Mouse (Mus musculus): ENCODE data around the gene Large2. TPM values are rescaled to one million over a fixed set of nuclear protein-coding genes. Genes with fewer than 3 reads are reported as not detected.

The Large2 gene
- 5.8 and 6.6 TPM in 2 replicates for polyA plus RNA-seq (2014; fragmentation: Nextera tagmentation; extraction: Ambion mirVana)

- Histone ChIP-seq H3K4me3 (ENCODE audit: low read depth, low read length) (peak within 1 kb of the TSS; percentile 67), H3K27me3 (ENCODE audit: control insufficient read depth, insufficient read depth, low read length) (peaks cover 10% of the 10 kb centered on the region; the same call in 1 of the 2 replicates), H3K27ac (replicated peaks; ENCODE audit: low read depth, low read length) (peak within 1 kb of the TSS; percentile 65), H3K9ac (replicated peaks; ENCODE audit: low read length) (peak within 1 kb of the TSS; percentile 25), H3K4me1 (ENCODE audit: control insufficient read depth, insufficient read depth, low read length) (peaks cover 11% of the 10 kb centered on the region), H3K4me2 (ENCODE audit: low read depth, low read length) (peak within 1 kb of the TSS; percentile 84), H3K9me3 (replicated peaks; ENCODE audit: control insufficient read depth, low read length) (no peaks in the 10 kb centered on the region), H3K36me3 (replicated peaks; ENCODE audit: control insufficient read depth, insufficient read depth, low read depth, low read length) (no peaks in the 10 kb centered on the region; the same call in 1 of the 2 replicates)
- ATAC-seq (replicated peaks; ENCODE audit: insufficient number of reproducible peaks, low FRiP score, low TSS enrichment, low read depth) (no peak), DNase-seq (ENCODE audit: low spot score) (peak; percentile 69)
- WGBS: 2% methylated on average over 16 of the region's 16 CpGs
These were observed at the start of gene Large2, which contains the start of gene Pex16 for GRCm38 (mm10) chr2:92374514-92374913. TSS of gene Large2 (minus strand) at chr2:92374869. TSS of gene Pex16 (plus strand) at chr2:92374676.

- Histone ChIP-seq H3K27me3 (ENCODE audit: control insufficient read depth, insufficient read depth, low read length) (no peaks in the 10 kb centered on the region), H3K4me1 (ENCODE audit: control insufficient read depth, insufficient read depth, low read length) (no peaks in the 10 kb centered on the region), H3K4me3 (ENCODE audit: low read depth, low read length) (no peak overlapping the region), H3K36me3 (replicated peaks; ENCODE audit: control insufficient read depth, insufficient read depth, low read depth, low read length) (no peaks in the 10 kb centered on the region; the same call in 1 of the 2 replicates), H3K9ac (replicated peaks; ENCODE audit: low read length) (no peak overlapping the region), H3K9me3 (replicated peaks; ENCODE audit: control insufficient read depth, low read length) (no peaks in the 10 kb centered on the region), H3K27ac (replicated peaks; ENCODE audit: low read depth, low read length) (no peak overlapping the region), H3K4me2 (ENCODE audit: low read depth, low read length) (no peak overlapping the region)
- ATAC-seq (replicated peaks; ENCODE audit: insufficient number of reproducible peaks, low FRiP score, low TSS enrichment, low read depth) (no peak), DNase-seq (ENCODE audit: low spot score) (no peak)
- WGBS: 87% methylated on average over 9 of the region's 9 CpGs
These were observed 49.2 kb upstream of the Large2 start for GRCm38 (mm10) chr2:92423702-92424461.

DNA sequence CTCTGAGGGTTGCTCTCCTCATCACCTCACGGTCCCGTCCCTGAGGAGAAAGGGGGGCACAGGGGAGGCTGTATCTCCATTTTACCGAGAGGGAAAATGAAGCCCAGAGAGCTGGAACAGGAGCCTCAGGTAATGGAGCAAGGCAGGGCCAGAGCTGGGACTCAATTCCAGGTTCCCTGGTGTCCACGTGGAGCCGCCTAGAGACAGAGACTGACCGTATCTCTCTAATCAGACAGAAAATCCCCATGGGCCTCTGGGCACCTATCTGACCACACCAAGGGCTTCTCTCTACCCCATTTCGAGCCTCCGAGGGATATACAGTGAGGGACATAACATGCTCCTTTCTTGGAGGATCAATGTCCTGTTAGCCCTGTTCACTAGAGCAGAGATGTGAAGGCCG lies 48.5 kb upstream of the Large2 start:
- DNase-seq (ENCODE audit: low spot score) (no peak), ATAC-seq (replicated peaks; ENCODE audit: insufficient number of reproducible peaks, low FRiP score, low TSS enrichment, low read depth) (no peak)
- no peak overlapping the region for H3K4me3 ChIP-seq (ENCODE audit: low read depth, low read length)
- no peak overlapping the region for H3K27ac ChIP-seq (replicated peaks; ENCODE audit: low read depth, low read length)
- 92% methylated on average over 9 of the region's 9 CpGs for WGBS
- H3K9me3 ChIP-seq (replicated peaks; ENCODE audit: control insufficient read depth, low read length): no peaks in the 10 kb centered on the region
- no peaks in the 10 kb centered on the region for H3K27me3 ChIP-seq (ENCODE audit: control insufficient read depth, insufficient read depth, low read length)
- H3K36me3 ChIP-seq (replicated peaks; ENCODE audit: control insufficient read depth, insufficient read depth, low read depth, low read length): no peaks in the 10 kb centered on the region; the same call in 1 of the 2 replicates
- H3K9ac ChIP-seq (replicated peaks; ENCODE audit: low read length): no peak overlapping the region
- H3K4me1 ChIP-seq (ENCODE audit: control insufficient read depth, insufficient read depth, low read length): no peaks in the 10 kb centered on the region
- H3K4me2 ChIP-seq (ENCODE audit: low read depth, low read length): no peak overlapping the region

DNA sequence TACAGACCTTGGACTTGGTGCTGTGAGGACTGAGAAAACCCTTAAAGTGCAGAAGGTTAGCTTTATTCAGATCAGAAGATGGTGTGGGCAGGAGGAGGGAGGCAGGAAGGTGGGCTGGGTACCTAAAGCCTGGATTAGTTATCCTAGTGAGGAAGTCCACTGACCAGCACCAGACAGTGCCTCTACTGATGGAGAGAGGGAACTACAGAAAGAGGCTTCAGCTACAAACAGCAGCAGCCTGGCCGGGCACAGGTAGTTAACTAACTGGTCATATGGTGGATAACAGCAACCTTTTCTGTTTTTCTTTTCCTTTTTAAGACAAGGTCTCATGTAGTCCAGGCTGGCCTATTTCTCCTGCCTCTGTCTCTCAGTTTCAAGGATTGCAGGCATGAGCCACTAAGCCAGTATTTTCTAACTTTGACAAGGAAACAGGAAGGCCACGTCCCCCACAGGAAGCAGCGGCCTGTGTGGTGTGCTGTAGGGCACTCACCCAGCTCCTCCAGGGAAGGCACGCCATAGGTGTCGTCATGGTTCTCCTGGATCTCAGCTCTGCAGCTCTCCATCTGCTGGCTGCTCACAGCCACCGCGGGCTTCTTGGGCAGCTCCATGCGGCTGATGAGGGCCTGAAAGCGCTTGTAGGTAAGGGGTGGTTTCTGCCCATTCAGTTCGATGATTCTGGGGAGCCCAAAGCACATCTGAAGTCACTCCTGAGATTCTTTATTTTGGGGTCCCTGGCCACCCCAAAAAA lies 47.9 kb upstream of the Large2 start:
- Histone ChIP-seq H3K36me3 (replicated peaks; ENCODE audit: control insufficient read depth, insufficient read depth, low read depth, low read length) (no peaks in the 10 kb centered on the region; the same call in 1 of the 2 replicates), H3K27me3 (ENCODE audit: control insufficient read depth, insufficient read depth, low read length) (no peaks in the 10 kb centered on the region), H3K4me1 (ENCODE audit: control insufficient read depth, insufficient read depth, low read length) (no peaks in the 10 kb centered on the region), H3K9me3 (replicated peaks; ENCODE audit: control insufficient read depth, low read length) (no peaks in the 10 kb centered on the region), H3K9ac (replicated peaks; ENCODE audit: low read length) (no peak overlapping the region), H3K4me3 (ENCODE audit: low read depth, low read length) (no peak overlapping the region), H3K4me2 (ENCODE audit: low read depth, low read length) (no peak overlapping the region), H3K27ac (replicated peaks; ENCODE audit: low read depth, low read length) (no peak overlapping the region)
- ATAC-seq (replicated peaks; ENCODE audit: insufficient number of reproducible peaks, low FRiP score, low TSS enrichment, low read depth) (no peak), DNase-seq (ENCODE audit: low spot score) (peak; percentile 32)
- WGBS: 73% methylated on average over 10 of the region's 10 CpGs

DNA sequence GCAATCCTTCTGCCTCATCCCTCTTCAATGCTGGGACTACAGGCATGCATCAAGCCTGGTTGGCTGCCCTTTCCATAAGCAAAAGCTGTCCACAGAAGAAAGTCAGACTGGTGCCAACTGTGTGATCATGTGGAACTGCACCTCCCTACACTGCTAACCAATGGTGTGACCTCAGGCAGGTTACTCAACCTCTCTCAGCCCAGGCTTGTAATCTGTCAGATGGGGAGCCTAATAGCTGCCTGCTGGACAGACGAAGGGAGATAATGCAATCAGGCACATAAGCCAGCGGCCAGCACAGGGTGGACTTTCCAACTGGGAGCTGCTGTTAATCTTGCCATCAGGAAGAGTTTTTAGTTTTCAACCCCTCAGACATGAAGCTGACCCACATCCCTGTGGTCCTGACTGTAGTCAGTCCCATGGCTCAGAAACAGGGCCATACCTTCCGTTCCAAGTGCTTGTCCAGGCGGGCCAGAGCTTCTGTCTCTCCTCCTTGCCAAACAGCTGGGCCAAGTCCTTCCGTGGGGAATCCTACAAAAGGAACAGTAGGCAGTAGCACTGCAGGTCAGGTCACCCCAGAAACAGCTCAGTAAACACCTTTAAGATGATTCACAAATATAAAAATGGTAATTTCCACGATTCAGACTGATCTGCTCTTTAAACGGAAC lies 47.2 kb upstream of the Large2 start:
- Histone ChIP-seq H3K27me3 (ENCODE audit: control insufficient read depth, insufficient read depth, low read length) (no peaks in the 10 kb centered on the region), H3K36me3 (replicated peaks; ENCODE audit: control insufficient read depth, insufficient read depth, low read depth, low read length) (no peaks in the 10 kb centered on the region; the same call in 1 of the 2 replicates), H3K27ac (replicated peaks; ENCODE audit: low read depth, low read length) (no peak overlapping the region), H3K4me3 (ENCODE audit: low read depth, low read length) (no peak overlapping the region), H3K4me2 (ENCODE audit: low read depth, low read length) (no peak overlapping the region), H3K9ac (replicated peaks; ENCODE audit: low read length) (no peak overlapping the region), H3K9me3 (replicated peaks; ENCODE audit: control insufficient read depth, low read length) (no peaks in the 10 kb centered on the region), H3K4me1 (ENCODE audit: control insufficient read depth, insufficient read depth, low read length) (no peaks in the 10 kb centered on the region)
- WGBS: 92% methylated on average over 7 of the region's 7 CpGs
- no peak for DNase-seq (ENCODE audit: low spot score)
- ATAC-seq (replicated peaks; ENCODE audit: insufficient number of reproducible peaks, low FRiP score, low TSS enrichment, low read depth): no peak

- Histone ChIP-seq H3K27ac (replicated peaks; ENCODE audit: low read depth, low read length) (no peak overlapping the region), H3K4me3 (ENCODE audit: low read depth, low read length) (no peak overlapping the region), H3K27me3 (ENCODE audit: control insufficient read depth, insufficient read depth, low read length) (no peaks in the 10 kb centered on the region), H3K9ac (replicated peaks; ENCODE audit: low read length) (no peak overlapping the region), H3K4me1 (ENCODE audit: control insufficient read depth, insufficient read depth, low read length) (no peaks in the 10 kb centered on the region), H3K36me3 (replicated peaks; ENCODE audit: control insufficient read depth, insufficient read depth, low read depth, low read length) (peaks cover 10% of the 10 kb centered on the region), H3K9me3 (replicated peaks; ENCODE audit: control insufficient read depth, low read length) (no peaks in the 10 kb centered on the region), H3K4me2 (ENCODE audit: low read depth, low read length) (no peak overlapping the region)
- no peak for DNase-seq (ENCODE audit: low spot score)
- 94% methylated on average over 10 of the region's 10 CpGs for WGBS
- no peak for ATAC-seq (replicated peaks; ENCODE audit: insufficient number of reproducible peaks, low FRiP score, low TSS enrichment, low read depth)
These were observed 37.0 kb upstream of the Large2 start for GRCm38 (mm10) chr2:92411705-92412104.

DNA sequence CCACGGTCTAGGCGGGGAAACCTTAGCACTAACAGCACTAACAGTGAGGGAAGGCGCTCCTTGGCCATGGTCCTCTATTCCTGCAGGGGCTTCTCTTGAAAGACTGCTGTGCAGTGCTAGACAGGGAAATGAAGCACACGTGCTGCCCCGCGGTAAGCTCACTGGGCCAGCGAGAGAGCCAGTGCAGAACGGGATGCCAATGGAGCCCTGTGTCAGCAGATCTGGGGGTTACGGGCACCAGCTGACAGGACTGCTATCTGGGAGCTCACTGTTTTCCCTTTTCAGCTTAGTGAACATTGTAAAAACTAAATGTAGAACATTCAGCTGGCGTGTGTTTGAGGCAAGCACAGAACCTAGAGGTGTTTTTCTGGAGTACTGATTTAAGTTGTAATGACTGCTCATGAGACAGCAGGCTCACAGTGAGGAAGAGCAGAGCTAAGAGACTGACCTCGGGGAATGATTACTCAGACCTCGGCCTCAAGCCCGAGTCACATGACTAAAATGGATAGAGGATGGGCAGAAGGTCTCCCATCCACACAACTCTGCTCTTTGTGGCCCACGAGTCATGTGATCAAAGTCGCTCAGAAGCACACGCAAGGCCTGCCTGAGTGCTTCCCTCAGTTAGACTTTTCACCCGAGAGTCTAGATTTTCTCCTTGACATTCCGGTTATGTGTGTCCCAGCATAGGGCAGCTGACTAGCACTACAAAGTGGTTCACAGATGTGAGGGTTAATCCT lies 33.8 kb upstream of the Large2 start:
- no peak for DNase-seq (ENCODE audit: low spot score)
- no peak overlapping the region for H3K4me2 ChIP-seq (ENCODE audit: low read depth, low read length)
- no peak for ATAC-seq (replicated peaks; ENCODE audit: insufficient number of reproducible peaks, low FRiP score, low TSS enrichment, low read depth)
- no peaks in the 10 kb centered on the region for H3K27me3 ChIP-seq (ENCODE audit: control insufficient read depth, insufficient read depth, low read length)
- H3K9me3 ChIP-seq (replicated peaks; ENCODE audit: control insufficient read depth, low read length): no peaks in the 10 kb centered on the region
- no peak overlapping the region for H3K4me3 ChIP-seq (ENCODE audit: low read depth, low read length)
- H3K36me3 ChIP-seq (replicated peaks; ENCODE audit: control insufficient read depth, insufficient read depth, low read depth, low read length): peaks cover 9% of the 10 kb centered on the region
- 89% methylated on average over 18 of the region's 18 CpGs for WGBS
- H3K27ac ChIP-seq (replicated peaks; ENCODE audit: low read depth, low read length): no peak overlapping the region
- H3K4me1 ChIP-seq (ENCODE audit: control insufficient read depth, insufficient read depth, low read length): no peaks in the 10 kb centered on the region
- no peak overlapping the region for H3K9ac ChIP-seq (replicated peaks; ENCODE audit: low read length)
